Mouse (Mus musculus): ENCODE measurements around the gene Gns. TPM values are rescaled to one million over a fixed set of nuclear protein-coding genes. Genes with fewer than 3 reads are reported as not detected.
A peak's percentile ranks its signal among the peaks of the same experiment; 100 is the strongest.

Gns gene
- total and polyA plus RNA-seq, 2 experiments = 65.7 to 84.0 TPM

DNA sequence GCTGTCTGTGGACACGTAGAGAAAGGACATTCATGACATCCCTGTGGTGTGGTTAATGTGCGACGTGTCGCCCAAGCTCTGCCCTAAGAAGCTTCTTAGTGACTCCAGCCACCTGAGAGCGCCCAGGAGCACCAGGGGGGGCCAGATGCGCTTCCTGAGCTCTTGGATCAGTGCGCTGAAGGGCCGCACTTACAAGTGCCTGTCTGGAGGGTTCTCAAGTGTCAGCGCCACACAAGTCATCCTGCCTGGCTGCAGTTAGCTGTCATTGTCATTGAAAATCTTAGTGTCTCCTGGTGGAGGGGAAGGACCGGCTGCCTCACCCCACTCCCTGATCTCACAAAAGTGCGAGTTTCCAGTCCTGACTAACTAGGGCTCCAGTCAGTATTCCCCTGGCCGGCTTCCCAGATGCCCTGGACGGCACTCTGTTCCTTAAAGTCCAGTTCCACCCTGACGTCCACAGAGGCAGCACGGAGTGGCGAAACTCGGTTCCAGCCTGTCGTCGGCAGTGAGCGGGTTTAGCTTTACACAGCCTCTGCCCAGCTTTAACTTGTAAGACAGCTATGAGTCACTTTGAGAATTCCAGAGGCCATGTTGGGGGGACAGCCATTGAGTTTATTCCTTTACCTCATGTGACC, 30.8 kb downstream of the Gns start:
- peaks cover 42% of the 10 kb centered on the region for H3K36me3 ChIP-seq (ENCODE audit: control insufficient read depth, insufficient read depth, low read length)
- DNase-seq (ENCODE audit: extremely low read depth, low read depth, low spot score) = no peak
- WGBS = 79% methylated on average over 20 of the region's 20 CpGs

DNA sequence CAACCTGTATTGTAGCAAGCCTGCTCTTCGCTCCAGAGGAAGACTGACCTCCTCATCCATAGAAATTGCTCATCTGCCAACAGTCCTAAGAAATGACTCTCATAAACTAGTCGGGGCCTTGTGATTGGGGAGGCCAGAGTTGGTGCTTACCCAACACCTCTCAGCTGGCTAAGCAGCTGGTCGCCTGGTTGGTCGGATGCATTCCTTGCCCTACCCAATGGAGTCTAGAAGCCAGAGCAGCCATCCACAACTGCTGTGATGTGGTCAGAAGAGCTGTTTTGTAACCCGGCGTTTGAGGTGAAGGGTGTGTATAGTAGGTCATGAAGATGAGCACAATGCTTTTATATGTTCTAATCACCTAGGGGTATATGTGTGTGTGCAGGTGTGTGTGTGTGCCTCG, 33.7 kb downstream of the Gns start:
- Histone ChIP-seq H3K79me2 (ENCODE audit: control insufficient read depth, insufficient read depth, low read length) (no peaks in the 10 kb centered on the region), H3K4me1 (ENCODE audit: control insufficient read depth, insufficient read depth, low read length) (no peaks in the 10 kb centered on the region), H3K36me3 (ENCODE audit: control insufficient read depth, insufficient read depth, low read length) (peaks cover 22% of the 10 kb centered on the region; the same call in 1 of the 2 replicates), H3K27me3 (ENCODE audit: control insufficient read depth, insufficient read depth, low read length) (no peaks in the 10 kb centered on the region), H3K27ac (replicated peaks; ENCODE audit: insufficient read depth, low read depth, low read length) (no peak overlapping the region), H3K9ac (ENCODE audit: low read depth, low read length) (no peak overlapping the region), H3K4me3 (ENCODE audit: insufficient read depth, low read depth, low read length) (no peak overlapping the region)
- TF ChIP-seq POLR2A (IDR thresholded peaks at IDR 0.05; ENCODE audit: extremely low read depth, insufficient read depth, low read length) = no peak
- no peak for TF ChIP-seq CTCF (IDR thresholded peaks at IDR 0.05; ENCODE audit: low read depth, low read length)
- DNase-seq (ENCODE audit: extremely low read depth, low read depth, low spot score) = no peak
- 84% methylated on average over 7 of the region's 7 CpGs for WGBS

More for the DNA sequence above, 30.8 kb downstream of the Gns start:
- H3K79me2 ChIP-seq (ENCODE audit: control insufficient read depth, insufficient read depth, low read length) = no peaks in the 10 kb centered on the region
- no peak overlapping the region for H3K27ac ChIP-seq (replicated peaks; ENCODE audit: insufficient read depth, low read depth, low read length)
- no peaks in the 10 kb centered on the region for H3K4me1 ChIP-seq (ENCODE audit: control insufficient read depth, insufficient read depth, low read length)
- TF ChIP-seq POLR2A (IDR thresholded peaks at IDR 0.05; ENCODE audit: extremely low read depth, insufficient read depth, low read length) (no peak), CTCF (IDR thresholded peaks at IDR 0.05; ENCODE audit: low read depth, low read length) (no peak)
- no peaks in the 10 kb centered on the region for H3K27me3 ChIP-seq (ENCODE audit: control insufficient read depth, insufficient read depth, low read length)
- H3K4me3 ChIP-seq (ENCODE audit: insufficient read depth, low read depth, low read length) = no peak overlapping the region
- no peak overlapping the region for H3K9ac ChIP-seq (ENCODE audit: low read depth, low read length)

DNA sequence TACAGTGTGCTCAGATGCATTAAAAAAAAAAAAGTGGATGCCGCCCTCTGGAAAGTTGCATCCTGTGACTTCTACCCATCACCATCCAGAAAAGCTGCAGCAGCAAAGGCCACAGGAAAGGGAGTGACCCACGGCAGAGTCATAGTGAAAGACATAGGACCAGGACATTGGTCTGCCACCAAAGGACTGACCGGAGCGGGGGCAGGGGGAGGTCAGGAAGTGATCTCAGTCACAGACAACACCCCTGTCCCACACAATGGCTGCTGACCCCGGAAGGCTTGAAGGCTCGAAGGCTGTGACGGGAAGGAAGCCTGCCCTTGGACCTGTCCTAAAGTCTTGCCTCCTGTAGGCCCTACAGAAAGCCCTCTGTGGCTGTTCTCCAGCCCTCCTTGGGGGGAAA, 36.1 kb downstream of the Gns start:
- 79% methylated on average over 7 of the region's 7 CpGs for WGBS
- Histone ChIP-seq H3K79me2 (ENCODE audit: control insufficient read depth, insufficient read depth, low read length) (no peaks in the 10 kb centered on the region), H3K4me3 (ENCODE audit: insufficient read depth, low read depth, low read length) (no peak overlapping the region), H3K4me1 (ENCODE audit: control insufficient read depth, insufficient read depth, low read length) (no peaks in the 10 kb centered on the region), H3K27ac (replicated peaks; ENCODE audit: insufficient read depth, low read depth, low read length) (no peak overlapping the region), H3K27me3 (ENCODE audit: control insufficient read depth, insufficient read depth, low read length) (no peaks in the 10 kb centered on the region), H3K36me3 (ENCODE audit: control insufficient read depth, insufficient read depth, low read length) (peaks cover 5% of the 10 kb centered on the region; the same call in 1 of the 2 replicates), H3K9ac (ENCODE audit: low read depth, low read length) (no peak overlapping the region)
- DNase-seq (ENCODE audit: extremely low read depth, low read depth, low spot score) = no peak
- TF ChIP-seq CTCF (IDR thresholded peaks at IDR 0.05; ENCODE audit: low read depth, low read length) (no peak), POLR2A (IDR thresholded peaks at IDR 0.05; ENCODE audit: extremely low read depth, insufficient read depth, low read length) (no peak)

DNA sequence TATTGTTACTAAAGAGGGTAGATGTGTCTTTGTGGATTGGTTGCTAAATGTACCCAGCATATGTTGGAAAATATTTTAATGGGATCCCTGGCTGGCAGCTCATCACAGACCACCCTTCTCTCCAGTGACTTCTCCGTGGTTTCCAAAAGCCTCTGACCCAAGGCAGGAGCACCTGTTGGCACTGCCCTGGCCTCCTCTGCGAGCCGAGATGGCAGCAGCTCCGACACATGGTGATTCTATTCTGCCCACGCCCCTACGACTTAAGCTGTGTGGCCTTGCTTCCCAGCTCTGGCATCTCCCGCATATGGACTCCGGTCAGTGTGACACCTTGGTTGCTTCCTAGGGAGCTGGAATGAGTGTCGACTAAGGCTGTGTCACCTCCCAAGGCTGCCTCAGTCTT, 38.2 kb downstream of the Gns start:
- Histone ChIP-seq H3K27me3 (ENCODE audit: control insufficient read depth, insufficient read depth, low read length) (no peaks in the 10 kb centered on the region), H3K36me3 (ENCODE audit: control insufficient read depth, insufficient read depth, low read length) (no peaks in the 10 kb centered on the region), H3K79me2 (ENCODE audit: control insufficient read depth, insufficient read depth, low read length) (no peaks in the 10 kb centered on the region), H3K27ac (replicated peaks; ENCODE audit: insufficient read depth, low read depth, low read length) (no peak overlapping the region), H3K4me3 (ENCODE audit: insufficient read depth, low read depth, low read length) (no peak overlapping the region), H3K4me1 (ENCODE audit: control insufficient read depth, insufficient read depth, low read length) (no peaks in the 10 kb centered on the region), H3K9ac (ENCODE audit: low read depth, low read length) (no peak overlapping the region)
- 93% methylated on average over 9 of the region's 9 CpGs for WGBS
- DNase-seq (ENCODE audit: extremely low read depth, low read depth, low spot score) = no peak
- TF ChIP-seq CTCF (IDR thresholded peaks at IDR 0.05; ENCODE audit: low read depth, low read length) (no peak), POLR2A (IDR thresholded peaks at IDR 0.05; ENCODE audit: extremely low read depth, insufficient read depth, low read length) (no peak)

DNA sequence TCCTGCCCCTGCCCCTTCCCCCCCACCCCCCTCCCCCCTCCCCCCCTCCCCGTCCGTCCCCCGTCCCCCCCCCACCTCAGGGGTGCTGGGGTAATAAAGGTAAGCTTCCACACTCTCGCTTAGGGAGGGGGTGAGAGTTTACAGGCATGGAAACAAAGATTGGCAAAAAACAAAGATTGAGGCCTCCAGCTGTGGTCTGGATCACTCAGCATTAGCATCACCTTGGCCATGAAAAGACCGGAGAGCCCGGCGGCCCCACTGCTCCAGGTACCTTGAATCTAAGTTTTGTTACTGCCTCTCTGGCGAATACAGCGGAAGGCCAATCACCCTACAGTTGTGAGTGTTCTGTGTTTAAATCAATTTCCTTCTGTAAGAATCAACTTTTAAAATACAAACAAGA, 39.1 kb downstream of the Gns start:
- 74% methylated on average over 6 of the region's 9 CpGs for WGBS
- TF ChIP-seq POLR2A (IDR thresholded peaks at IDR 0.05; ENCODE audit: extremely low read depth, insufficient read depth, low read length) (no peak), CTCF (IDR thresholded peaks at IDR 0.05; ENCODE audit: low read depth, low read length) (no peak)
- no peak for DNase-seq (ENCODE audit: extremely low read depth, low read depth, low spot score)
- Histone ChIP-seq H3K27ac (replicated peaks; ENCODE audit: insufficient read depth, low read depth, low read length) (no peak overlapping the region), H3K36me3 (ENCODE audit: control insufficient read depth, insufficient read depth, low read length) (peaks cover 2% of the 10 kb centered on the region; the same call in 1 of the 2 replicates), H3K4me3 (ENCODE audit: insufficient read depth, low read depth, low read length) (no peak overlapping the region), H3K9ac (ENCODE audit: low read depth, low read length) (no peak overlapping the region), H3K27me3 (ENCODE audit: control insufficient read depth, insufficient read depth, low read length) (no peaks in the 10 kb centered on the region), H3K79me2 (ENCODE audit: control insufficient read depth, insufficient read depth, low read length) (no peaks in the 10 kb centered on the region), H3K4me1 (ENCODE audit: control insufficient read depth, insufficient read depth, low read length) (no peaks in the 10 kb centered on the region)

DNA sequence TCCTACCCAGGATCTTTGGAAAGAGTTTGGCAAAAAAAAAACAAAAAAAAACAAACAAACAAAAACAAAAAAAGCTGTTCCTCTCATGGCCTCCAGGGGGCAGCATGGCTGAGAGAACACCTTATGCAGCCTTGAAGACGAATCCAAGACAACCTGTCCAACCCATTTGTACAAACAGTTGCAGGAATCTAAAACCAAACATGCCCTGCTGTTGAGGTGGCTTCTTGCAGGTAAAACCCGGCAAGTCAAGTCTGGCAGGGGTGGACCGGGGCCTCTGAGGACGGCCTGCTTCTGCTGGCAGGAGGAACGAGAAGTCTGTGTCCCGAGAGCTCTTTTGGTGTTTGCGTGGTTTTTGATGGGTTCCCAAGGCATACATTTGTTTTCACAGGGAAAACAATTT, 44.8 kb downstream of the Gns start:
- Histone ChIP-seq H3K27ac (replicated peaks; ENCODE audit: insufficient read depth, low read depth, low read length) (no peak overlapping the region), H3K4me1 (ENCODE audit: control insufficient read depth, insufficient read depth, low read length) (0 out of 2 replicates have a peak, but pooled peaks cover 3% of the 10 kb centered on the region), H3K4me3 (ENCODE audit: insufficient read depth, low read depth, low read length) (no peak overlapping the region), H3K79me2 (ENCODE audit: control insufficient read depth, insufficient read depth, low read length) (no peaks in the 10 kb centered on the region; the same call in 1 of the 2 replicates), H3K9ac (ENCODE audit: low read depth, low read length) (no peak overlapping the region), H3K27me3 (ENCODE audit: control insufficient read depth, insufficient read depth, low read length) (no peaks in the 10 kb centered on the region), H3K36me3 (ENCODE audit: control insufficient read depth, insufficient read depth, low read length) (peaks cover 18% of the 10 kb centered on the region)
- no peak for TF ChIP-seq POLR2A (IDR thresholded peaks at IDR 0.05; ENCODE audit: extremely low read depth, insufficient read depth, low read length)
- peak; percentile 51; the same call in 1 of the 2 replicates for TF ChIP-seq CTCF (IDR thresholded peaks at IDR 0.05; ENCODE audit: low read depth, low read length)
- WGBS = 67% methylated on average over 7 of the region's 7 CpGs
- DNase-seq (ENCODE audit: extremely low read depth, low read depth, low spot score) = peak; percentile 47

Data from liver, adult 2 months (tissue).